Mouse (Mus musculus) ES-Bruce4 (cell line): ENCODE measurements at regions not wholly inside any gene's neighbourhood (a gene's known extent, or its start where the extent isn't known, plus 50 kb on each side); places are given as distances from the start of the nearest gene placed in this dataset.

ENCODE experiments used
- H3K27ac ChIP-seq: 2 replicates; pipeline ENCODE4 v1.5.1; 2012; ENCODE audit warnings: low read length, inconsistent platforms; ENCODE audit not compliant: insufficient read depth
- H3K27me3 ChIP-seq: 2 replicates; pipeline ENCODE4 v1.6.1; 2012; ENCODE audit warnings: mild to moderate bottlenecking, low read length, inconsistent platforms; ENCODE audit not compliant: control insufficient read depth, poor library complexity, insufficient read depth, severe bottlenecking
- H3K36me3 ChIP-seq: 2 replicates; pipeline ENCODE4 v1.6.1; 2012; ENCODE audit warnings: inconsistent platforms, mild to moderate bottlenecking, low read length, moderate library complexity; ENCODE audit not compliant: control insufficient read depth, poor library complexity, insufficient read depth, severe bottlenecking
- H3K4me1 ChIP-seq: one replicate; pipeline ENCODE4 v1.8.1; 2011; ENCODE audit warnings: low read length; ENCODE audit not compliant: control insufficient read depth, insufficient read depth
- H3K4me3 ChIP-seq: 2 replicates; pipeline ENCODE4 v1.5.1; 2011; ENCODE audit warnings: low read depth, mild to moderate bottlenecking, low read length
- H3K9ac ChIP-seq: 2 replicates; pipeline ENCODE4 v1.6.1; 2012; ENCODE audit warnings: low read depth, mild to moderate bottlenecking, inconsistent platforms; ENCODE audit not compliant: poor library complexity, severe bottlenecking
- H3K9me3 ChIP-seq: replicated peaks from 2 replicates; pipeline ENCODE4 v1.6.1; 2012; ENCODE audit warnings: mild to moderate bottlenecking, low read length, inconsistent platforms; ENCODE audit not compliant: control insufficient read depth, poor library complexity, insufficient read depth, severe bottlenecking
- CTCF ChIP-seq: IDR thresholded peaks from one replicate; pipeline ENCODE4 v1.8.1; 2011; ENCODE audit warnings: low read depth, low read length
- EP300 ChIP-seq: IDR thresholded peaks from 2 replicates; pipeline ENCODE4 v1.6.1; 2011; ENCODE audit warnings: low read depth, low read length; ENCODE audit not compliant: insufficient read depth
- POLR2A ChIP-seq: IDR thresholded peaks from one replicate; pipeline ENCODE4 v1.8.1; 2011; ENCODE audit warnings: low read length; ENCODE audit not compliant: insufficient read depth

DNA sequence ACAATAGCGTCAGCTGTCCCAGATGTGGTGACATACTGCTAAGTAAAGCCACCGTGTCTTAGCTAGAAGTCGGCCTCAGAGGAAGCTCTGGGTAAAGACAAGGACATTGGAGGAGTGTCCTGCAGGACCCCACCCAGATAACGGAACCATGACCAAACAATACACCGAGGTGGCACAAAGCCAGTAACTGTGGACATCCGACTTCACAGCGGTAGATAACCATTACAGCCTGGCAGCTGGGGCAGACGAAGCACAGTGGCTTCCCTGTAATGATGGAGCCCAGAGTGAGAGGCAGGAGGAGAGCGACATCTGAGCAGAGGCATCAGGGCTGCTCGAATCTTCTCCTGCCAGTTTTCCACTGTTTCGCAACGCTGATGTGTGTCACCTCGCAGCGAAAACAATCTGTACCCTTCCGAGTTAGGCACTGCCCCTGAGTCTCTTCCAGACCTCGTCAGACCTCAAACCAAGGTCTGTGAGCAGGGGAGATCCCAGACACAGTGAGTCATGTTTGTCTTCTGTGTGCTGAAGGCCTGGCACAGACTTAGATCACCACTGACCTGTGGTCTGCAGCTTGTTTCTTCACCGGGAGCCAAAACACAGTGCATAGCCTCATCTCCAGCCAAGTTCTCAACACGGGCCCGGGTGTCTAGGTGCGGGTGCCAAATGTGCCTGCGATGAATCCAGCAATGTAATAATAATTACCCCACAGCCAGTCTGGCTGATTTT lies 159.7 kb upstream of the Hmga2 start:
- no peak overlapping the region for H3K27ac ChIP-seq
- TF ChIP-seq POLR2A (no peak), EP300 (no peak), CTCF (no peak)
- H3K4me1 ChIP-seq, result no peaks in the 10 kb centered on the region

DNA sequence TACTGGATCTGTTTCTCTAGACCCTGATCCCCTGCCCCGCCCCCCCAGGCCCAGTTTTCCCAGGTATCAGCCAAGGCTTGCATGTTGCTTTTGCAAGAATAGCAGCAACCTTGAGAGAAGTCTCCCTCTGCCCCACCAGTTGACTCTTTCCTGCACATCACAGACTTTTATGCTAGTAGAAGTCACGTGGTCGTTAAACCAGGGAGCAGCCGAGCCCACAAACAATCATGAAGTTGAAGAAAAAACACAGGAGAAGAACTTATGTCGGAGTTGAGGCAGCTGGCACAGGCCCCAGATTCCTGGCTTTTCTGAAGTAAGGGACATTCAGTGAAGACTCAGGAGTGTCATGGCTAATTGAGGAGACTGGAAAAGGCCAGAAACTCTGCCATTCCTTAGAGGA lies 158.9 kb upstream of the Hmga2 start:
- Histone ChIP-seq H3K27ac (no peak overlapping the region), H3K27me3 (no peaks in the 10 kb centered on the region), H3K36me3 (no peaks in the 10 kb centered on the region), H3K9me3 (no peaks in the 10 kb centered on the region), H3K4me1 (no peaks in the 10 kb centered on the region), H3K9ac (no peak overlapping the region), H3K4me3 (no peak overlapping the region)
- no peak for TF ChIP-seq EP300
- no peak for TF ChIP-seq POLR2A

More for the DNA sequence above, 159.7 kb upstream of the Hmga2 start:
- no peak overlapping the region for H3K9ac ChIP-seq
- no peaks in the 10 kb centered on the region for H3K36me3 ChIP-seq
- no peak overlapping the region for H3K4me3 ChIP-seq
- H3K27me3 ChIP-seq, result no peaks in the 10 kb centered on the region
- no peaks in the 10 kb centered on the region for H3K9me3 ChIP-seq

DNA sequence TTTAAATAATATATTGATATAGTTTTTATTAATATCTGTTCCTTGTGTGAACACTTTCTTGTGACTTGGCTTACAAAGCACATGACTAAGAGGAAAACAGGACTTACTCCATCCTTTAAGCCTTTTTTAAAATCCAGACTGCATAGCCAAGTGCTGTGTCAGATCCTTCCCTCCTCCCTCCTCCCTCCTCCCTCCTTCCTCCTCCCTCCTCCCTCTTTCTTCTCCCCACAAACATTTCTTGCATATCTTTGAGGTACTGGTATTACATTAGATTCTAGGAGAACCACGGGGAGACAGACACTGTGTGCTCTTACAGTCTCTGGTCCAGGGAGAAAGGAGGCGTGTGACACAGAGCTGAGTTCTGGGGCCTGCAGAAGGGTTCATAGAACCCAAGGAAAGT lies 155.8 kb upstream of the Hmga2 start:
- H3K4me1 ChIP-seq, result no peaks in the 10 kb centered on the region
- TF ChIP-seq CTCF, result no peak
- TF ChIP-seq POLR2A, result no peak
- no peak for TF ChIP-seq EP300
- no peaks in the 10 kb centered on the region for H3K27me3 ChIP-seq
- no peak overlapping the region for H3K27ac ChIP-seq
- no peak overlapping the region for H3K9ac ChIP-seq
- H3K4me3 ChIP-seq, result no peak overlapping the region
- H3K36me3 ChIP-seq, result no peaks in the 10 kb centered on the region
- H3K9me3 ChIP-seq, result no peaks in the 10 kb centered on the region

DNA sequence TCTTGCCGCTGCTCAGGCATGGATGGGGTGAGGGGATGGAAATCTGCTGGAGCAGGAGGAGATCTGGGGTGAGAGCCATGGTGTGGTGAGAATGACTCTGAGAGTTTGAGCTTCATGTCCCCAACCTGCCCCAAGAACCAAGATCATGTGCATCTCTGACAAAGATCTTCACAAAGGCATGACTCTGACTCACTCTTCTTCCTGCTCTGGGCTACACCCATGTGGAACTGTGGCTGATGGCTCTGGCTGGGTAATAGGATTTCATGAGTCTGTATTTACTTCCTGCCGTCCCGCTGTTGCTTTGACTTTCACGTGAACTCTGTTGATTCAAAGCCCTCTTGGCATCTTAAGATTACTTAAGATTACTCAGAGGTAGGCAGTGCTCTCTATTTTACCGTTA lies 151.8 kb upstream of the Hmga2 start:
- H3K9me3 ChIP-seq, result no peaks in the 10 kb centered on the region
- H3K36me3 ChIP-seq, result no peaks in the 10 kb centered on the region
- no peak overlapping the region for H3K9ac ChIP-seq
- no peaks in the 10 kb centered on the region for H3K27me3 ChIP-seq
- H3K4me1 ChIP-seq, result no peaks in the 10 kb centered on the region
- TF ChIP-seq CTCF (no peak), EP300 (no peak), POLR2A (no peak)
- H3K27ac ChIP-seq, result no peak overlapping the region
- H3K4me3 ChIP-seq, result no peak overlapping the region

DNA sequence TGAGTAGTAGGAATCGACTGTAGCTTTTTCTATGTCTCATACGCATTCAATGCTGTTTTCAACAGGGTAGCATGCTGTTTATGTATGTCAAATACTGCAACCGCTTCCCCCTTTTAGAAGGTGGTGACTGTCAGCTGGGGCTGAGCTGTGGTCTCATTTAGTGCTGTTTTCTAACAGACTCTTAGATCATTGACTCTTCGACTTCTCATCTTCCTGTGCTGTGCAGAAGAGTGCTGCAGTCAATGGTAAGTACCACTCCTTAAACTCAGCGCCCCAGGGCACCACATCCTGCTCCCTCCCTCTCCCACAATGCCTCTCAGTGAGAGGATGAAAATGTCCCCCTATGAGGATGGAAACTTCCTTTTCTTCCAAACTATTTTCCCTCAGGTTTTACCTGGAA lies 149.2 kb upstream of the Hmga2 start:
- Histone ChIP-seq H3K36me3 (no peaks in the 10 kb centered on the region), H3K9ac (no peak overlapping the region), H3K4me3 (no peak overlapping the region), H3K27me3 (no peaks in the 10 kb centered on the region), H3K9me3 (no peaks in the 10 kb centered on the region), H3K4me1 (no peaks in the 10 kb centered on the region), H3K27ac (no peak overlapping the region)
- TF ChIP-seq CTCF, result no peak
- TF ChIP-seq EP300, result no peak
- no peak for TF ChIP-seq POLR2A

DNA sequence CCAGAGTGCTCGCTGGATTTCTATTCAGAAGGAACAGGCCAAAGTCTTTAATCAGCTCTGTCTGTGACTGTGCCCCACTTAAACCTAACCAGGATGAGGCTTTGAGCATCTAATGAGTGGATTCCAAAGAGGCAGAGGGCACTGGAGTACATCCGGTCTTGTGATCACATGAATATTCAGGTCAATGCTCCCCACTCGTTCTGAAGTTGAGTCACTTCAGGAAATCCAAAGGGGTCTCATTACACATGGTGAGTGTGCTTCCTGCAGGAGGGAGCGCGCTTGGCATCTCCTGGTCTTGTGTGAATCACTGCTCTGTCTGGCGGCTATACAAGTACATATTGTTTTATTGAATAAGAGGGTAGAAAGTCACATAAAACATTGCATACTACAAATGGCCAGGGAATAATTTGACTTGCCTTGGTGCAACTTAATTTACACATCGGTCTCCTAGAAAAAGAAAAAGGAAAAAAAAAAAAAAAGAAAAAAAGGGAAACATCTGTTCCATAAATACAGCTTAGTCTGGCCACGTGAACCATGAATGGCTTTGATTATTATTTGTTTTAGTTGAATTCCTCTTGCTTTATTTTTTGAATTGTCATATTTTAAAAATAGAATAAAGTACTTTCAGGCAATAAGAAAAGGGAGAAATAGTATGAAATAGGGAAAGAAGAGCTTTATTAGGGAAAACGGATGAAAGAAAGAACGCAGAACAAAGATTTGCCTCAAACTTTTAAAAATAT lies 148.1 kb upstream of the Hmga2 start:
- H3K27ac ChIP-seq, result no peak overlapping the region

More for the DNA sequence above, 148.1 kb upstream of the Hmga2 start:
- no peaks in the 10 kb centered on the region for H3K27me3 ChIP-seq
- H3K9me3 ChIP-seq, result no peaks in the 10 kb centered on the region
- no peaks in the 10 kb centered on the region for H3K36me3 ChIP-seq
- no peak overlapping the region for H3K4me3 ChIP-seq
- TF ChIP-seq EP300 (no peak), POLR2A (no peak), CTCF (no peak)
- H3K4me1 ChIP-seq, result no peaks in the 10 kb centered on the region
- no peak overlapping the region for H3K9ac ChIP-seq
